Mouse (Mus musculus) adrenal gland, adult (tissue): ENCODE measurements at regions not wholly inside any gene's neighbourhood (a gene's known extent, or its start where the extent isn't known, plus 50 kb on each side); places are given as distances from the start of the nearest gene placed in this dataset.
A peak's percentile ranks its signal among the peaks of the same experiment; 100 is the strongest.

Experiments used
- DNase-seq, 2 experiments: peaks; one replicate each; pipeline ENCODE4 v3.0.0; 2022 to 2023; ENCODE audit warnings: low spot score in 1 of 2; ENCODE audit not compliant: inconsistent age in 2 of 2

GRCm38 (mm10) chr9:100404426-100404825, 82.2 kb downstream of the Il20rb start:
- no peak for DNase-seq

- DNase-seq, result peak; percentile 11 to 84
These were observed 86.2 kb downstream of the Il20rb start for GRCm38 (mm10) chr9:100400366-100400765.

- DNase-seq, result no peak
These were observed 90.2 kb downstream of the Il20rb start for GRCm38 (mm10) chr9:100396340-100396910.

- peak; percentile 59 to 89 for DNase-seq
These were observed 90.9 kb downstream of the Il20rb start for GRCm38 (mm10) chr9:100395711-100396110.

GRCm38 (mm10) chr9:100394632-100395031, 92.0 kb downstream of the Il20rb start:
- DNase-seq, result no peak

DNA sequence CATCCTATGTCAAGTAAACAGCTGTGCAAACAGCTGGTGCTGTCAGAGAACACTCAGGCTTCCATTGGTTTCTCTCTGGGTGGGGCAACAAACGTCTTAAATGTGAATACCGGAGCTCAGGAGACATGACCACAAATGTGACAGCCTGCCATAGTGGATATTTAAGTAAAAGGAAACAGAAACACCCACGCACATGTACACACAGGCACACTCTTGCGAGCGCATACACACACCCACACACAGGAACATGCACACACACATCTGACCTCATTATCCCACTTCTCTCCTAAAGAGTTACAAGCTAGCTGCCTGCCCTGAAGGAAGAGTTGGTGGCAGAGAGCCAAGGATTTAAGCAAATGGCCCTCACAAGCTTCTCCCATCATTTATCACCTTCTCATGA, 92.4 kb downstream of the Il20rb start:
- DNase-seq, result no peak

- DNase-seq, result no peak
These were observed 94.3 kb downstream of the Il20rb start for GRCm38 (mm10) chr9:100392262-100392661.

DNA sequence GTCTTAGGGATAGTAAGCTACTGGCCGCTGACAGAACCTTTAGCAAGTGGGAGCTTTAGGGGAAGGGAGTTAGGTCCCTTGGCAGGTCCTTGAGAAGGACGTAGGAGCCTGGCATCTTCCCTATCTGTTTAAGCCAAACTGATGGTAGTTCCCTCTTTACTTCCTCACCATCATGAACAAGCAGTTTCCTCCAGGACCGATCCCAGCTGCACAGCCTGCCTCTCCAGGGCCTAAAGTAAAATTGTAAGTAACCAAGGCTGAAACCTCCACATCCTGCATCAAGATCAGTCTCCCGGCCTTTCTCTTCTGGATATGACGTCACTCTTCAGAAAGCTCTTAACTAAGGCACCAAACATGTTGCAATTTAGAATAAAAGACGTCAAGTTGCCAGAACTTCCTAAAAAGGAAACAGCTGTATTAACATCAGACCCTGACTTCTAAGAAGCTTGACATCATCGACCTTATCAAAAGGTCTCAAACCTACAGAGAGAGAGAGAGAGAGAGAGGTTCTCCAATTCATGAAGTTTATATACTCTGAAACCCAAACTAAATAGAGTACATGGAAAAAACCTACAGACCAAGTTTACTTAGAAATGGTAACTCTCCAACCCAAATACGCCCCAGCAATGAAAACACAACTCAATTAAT, 94.9 kb downstream of the Il20rb start:
- no peak for DNase-seq

DNA sequence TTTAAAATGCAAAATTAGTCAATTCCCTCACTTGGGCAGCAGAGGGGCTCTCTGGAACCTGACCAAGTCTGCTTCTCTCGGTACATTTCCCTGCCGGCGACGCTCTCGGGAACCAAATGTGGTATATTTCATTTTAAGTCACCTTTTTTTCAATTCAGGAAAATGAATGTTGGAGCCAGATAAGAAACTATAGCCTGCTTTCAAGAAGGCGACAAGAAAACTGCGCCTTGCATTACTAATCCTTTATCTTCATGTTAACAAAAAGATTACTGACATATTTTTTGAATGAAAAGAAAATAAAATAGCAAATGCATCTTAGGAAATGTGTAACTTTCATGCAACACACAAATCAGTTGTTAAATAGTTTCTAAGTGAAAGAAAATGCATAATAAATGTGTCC, 98.2 kb downstream of the Il20rb start:
- DNase-seq, result no peak

DNA sequence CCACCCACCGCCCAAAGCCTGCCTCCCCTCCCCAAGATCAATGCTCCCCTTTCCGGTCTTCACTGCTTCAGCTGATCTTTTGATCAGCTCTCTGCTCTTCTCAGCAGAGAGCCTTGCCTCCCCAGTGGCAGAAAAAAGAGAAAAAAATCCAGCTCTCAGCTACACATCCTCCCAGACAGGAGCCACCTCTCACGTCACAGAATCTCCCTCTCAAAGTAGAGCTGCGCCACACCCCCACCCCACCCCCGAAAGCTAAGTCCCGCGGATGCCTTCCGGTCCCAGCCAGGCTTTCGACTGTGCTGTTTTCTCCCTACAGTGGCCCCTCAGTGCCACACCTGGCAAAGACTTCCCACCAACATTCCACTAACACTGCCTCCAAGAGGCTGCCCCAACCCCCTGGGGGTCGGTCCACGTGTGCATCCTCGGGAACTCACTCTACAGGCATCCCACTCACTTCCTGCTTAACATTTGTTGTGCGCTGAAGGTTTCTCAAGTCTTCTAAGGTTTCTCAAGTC, 99.4 kb downstream of the Il20rb start:
- DNase-seq, result no peak

- peak; percentile 42 to 89 for DNase-seq
These were observed 104.1 kb downstream of the Il20rb start for GRCm38 (mm10) chr9:100382492-100382891.

- DNase-seq, result no peak
These were observed 116.7 kb downstream of the Il20rb start for GRCm38 (mm10) chr9:100369921-100370320.

DNA sequence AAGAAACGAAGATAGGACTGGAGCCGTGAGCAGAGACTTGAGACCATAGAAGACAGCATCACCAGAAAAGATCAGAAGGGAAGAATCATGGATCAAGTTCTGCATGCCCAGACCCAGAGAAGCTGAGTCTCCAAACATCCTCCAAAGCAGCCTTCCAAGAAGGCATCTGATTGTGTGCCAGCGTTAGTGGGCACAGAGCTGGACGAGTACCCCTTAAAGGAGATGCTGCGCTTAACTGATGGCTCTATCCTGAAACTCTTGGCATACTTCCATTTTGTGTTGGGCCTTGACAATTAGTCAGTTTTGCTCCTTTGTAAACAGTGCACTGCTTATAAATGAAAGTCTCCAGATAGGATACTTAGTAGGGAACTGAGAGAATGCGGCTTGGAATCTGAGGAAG, 119.8 kb downstream of the Il20rb start:
- no peak for DNase-seq

DNA sequence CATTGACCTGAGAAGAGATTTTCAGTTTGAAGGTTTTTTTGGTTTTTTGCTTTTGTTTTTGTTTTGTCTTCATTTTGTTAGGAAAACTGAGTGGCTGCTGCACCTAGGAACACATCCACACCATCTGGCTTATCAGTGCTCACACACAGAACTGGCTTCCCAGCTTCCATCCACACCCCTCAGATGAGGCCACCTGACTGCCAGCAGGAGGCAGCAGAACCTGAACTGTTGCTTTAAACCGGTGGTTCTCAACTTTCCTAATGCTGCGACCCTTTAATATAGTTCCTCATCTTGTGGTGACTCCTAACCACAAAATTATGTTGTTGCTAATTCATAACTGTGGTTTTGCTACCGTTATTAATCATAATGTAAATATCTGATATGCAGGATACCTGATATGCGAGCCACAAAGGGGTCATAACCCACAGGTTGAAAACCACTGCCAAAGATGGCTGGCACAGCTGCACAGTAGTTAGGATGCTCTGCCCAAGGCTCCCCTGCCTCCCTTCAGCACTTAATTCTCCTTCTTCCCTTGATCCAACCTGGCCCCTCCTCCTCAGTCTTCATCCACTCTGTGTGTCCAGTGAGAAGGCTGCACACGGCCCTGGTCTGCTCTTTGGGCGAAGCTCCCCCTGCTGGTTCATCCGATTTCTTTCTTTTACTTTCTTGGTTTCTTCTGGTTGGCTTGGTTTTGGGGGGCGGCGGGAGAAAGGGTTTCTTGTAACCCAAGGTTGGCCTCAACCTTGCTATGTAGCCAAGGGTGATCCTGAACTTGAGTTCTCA, 126.5 kb downstream of the Il20rb start:
- DNase-seq, result peak in 1 of 2 experiments; percentile 54

- no peak for DNase-seq
These were observed 129.0 kb downstream of the Il20rb start for GRCm38 (mm10) chr9:100357553-100357952.

DNA sequence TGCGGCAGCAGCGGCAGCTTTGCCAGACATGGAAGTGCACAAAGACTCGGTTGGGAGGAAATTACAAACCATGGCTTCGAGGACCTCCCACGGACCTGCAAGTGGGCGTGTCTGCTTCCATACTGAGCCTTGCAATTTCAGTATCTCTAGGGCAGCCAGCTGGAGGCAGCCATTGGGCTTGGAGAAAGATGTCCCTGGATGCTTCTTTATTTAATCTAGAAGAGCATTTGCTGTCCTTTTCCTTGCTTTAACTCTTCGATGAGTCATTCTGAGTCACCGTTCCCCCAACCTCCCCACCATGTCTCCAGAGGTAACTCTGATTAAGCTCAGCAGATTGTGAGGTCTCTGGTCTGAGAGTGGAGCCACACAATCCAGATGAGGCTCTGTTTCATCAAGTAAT, 145.8 kb downstream of the Il20rb start:
- no peak for DNase-seq

GRCm38 (mm10) chr9:100307765-100308164, 178.8 kb downstream of the Il20rb start:
- no peak for DNase-seq

DNA sequence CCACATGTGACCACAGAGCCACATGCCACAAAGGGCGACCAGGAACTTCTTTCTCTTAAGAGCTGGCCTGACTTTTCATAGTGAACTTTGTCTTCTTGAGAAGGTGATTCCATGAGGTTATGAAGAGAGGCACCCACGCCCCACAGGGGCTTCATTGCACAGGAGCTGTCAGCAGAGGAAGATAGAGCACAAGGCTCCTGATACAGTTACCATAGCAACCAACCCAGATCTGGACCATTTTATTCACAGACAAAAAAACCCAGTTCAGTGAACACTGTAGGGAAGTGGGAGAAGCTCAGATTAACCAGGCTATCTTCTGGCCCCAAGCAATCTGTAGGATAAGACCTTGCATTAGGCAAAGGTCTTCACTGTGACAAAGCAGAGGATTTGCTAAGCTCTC, 179.2 kb downstream of the Il20rb start:
- no peak for DNase-seq

DNA sequence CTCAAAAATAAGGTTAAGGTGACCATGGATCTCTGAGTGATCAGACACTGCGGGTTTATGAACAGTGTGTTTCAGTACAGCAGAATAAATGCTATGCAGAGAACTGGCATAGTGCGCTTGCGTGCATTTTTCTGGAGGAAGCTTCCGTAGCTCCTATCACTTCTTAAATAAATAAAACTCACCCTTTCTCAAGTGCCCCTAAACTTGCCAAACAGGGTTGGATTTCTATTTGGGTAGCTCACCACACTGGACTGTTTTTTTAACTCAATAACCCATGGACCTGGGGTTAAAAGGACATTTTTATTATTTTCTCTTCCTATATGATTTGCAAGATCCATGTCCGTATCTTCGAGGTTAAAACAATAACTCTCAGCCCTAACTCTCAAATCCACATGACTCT, 182.8 kb downstream of the Il20rb start:
- no peak for DNase-seq

DNA sequence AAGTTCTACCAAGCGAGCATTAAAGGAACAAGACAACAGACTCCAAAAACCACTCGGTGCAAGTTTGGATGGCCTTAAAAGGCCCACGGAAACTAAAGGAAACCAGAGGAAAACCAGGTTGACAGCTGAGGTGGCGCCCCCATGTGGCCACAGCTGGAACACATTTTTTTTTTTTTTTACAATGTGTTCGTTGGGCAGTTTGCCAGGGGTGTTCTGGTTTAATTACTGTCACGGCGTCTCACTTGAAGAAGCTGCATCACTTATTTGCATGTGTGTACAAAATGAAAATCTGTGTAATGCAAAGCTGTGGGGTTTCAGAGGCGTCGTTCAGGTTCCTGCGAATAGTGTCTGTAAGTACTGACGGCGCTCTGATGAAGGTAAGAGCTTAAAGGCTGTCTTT, 185.0 kb downstream of the Il20rb start:
- peak in 1 of 2 experiments; percentile 23 for DNase-seq

DNA sequence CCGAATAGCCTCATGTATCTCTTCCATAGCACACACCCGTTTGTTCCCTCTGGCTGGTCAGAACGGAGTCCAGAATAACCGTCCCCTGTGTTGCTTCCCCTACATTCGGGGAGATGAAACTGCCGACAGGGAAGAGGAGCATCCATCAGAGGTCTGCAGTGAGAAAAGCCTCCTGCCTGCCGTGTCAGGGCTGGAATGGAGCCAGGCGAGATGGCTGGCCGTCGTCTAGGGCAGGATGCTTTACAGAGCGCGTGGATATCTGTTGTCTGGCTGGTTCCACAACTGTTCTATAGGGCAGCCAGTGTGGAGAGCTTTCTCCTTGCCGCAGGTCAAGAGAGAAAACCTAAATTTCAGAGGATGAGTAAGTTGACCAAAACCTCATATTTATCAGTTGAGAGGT, 209.2 kb downstream of the Il20rb start:
- DNase-seq, result no peak
